Mouse (Mus musculus): ENCODE measurements around the gene Gpr19. TPM values are rescaled to one million over a fixed set of nuclear protein-coding genes. Genes with fewer than 3 reads are reported as not detected.
A peak's percentile ranks its signal among the peaks of the same experiment; 100 is the strongest.

Gene Gpr19
- 26.3 and 26.8 TPM in 2 replicates for polyA plus RNA-seq (2011; ENCODE audit: insufficient read depth, insufficient read length, low read depth, missing spikeins)

GRCm38 (mm10) chr6:134898095-134898965 lies at the start of gene Gpr19:
Gpr19 (minus strand) TSS chr6:134898578.
- peaks cover 3% of the 10 kb centered on the region for H3K36me3 ChIP-seq (ENCODE audit: control insufficient read depth, insufficient read depth, low read length, poor library complexity, severe bottlenecking)
- no peaks in the 10 kb centered on the region for H3K27me3 ChIP-seq (ENCODE audit: control insufficient read depth, insufficient read depth, low read length, poor library complexity, severe bottlenecking)
- H3K27ac ChIP-seq (ENCODE audit: insufficient read depth, low read length): peak within 1 kb of the TSS; percentile 95
- TF ChIP-seq CTCF (IDR thresholded peaks at IDR 0.05; ENCODE audit: low read depth, low read length) (no peak), POLR2A (IDR thresholded peaks at IDR 0.05; ENCODE audit: insufficient read depth, low read length) (peak; percentile 74)
- peak within 1 kb of the TSS; percentile 77 for H3K9ac ChIP-seq (ENCODE audit: low read depth, poor library complexity, severe bottlenecking)
- peak within 1 kb of the TSS; percentile 75 for H3K4me3 ChIP-seq (ENCODE audit: low read depth, low read length)
- H3K9me3 ChIP-seq (replicated peaks; ENCODE audit: control insufficient read depth, insufficient read depth, low read length, poor library complexity, severe bottlenecking): no peaks in the 10 kb centered on the region
- H3K4me1 ChIP-seq (ENCODE audit: control insufficient read depth, insufficient read depth, low read length): no peaks in the 10 kb centered on the region

DNA sequence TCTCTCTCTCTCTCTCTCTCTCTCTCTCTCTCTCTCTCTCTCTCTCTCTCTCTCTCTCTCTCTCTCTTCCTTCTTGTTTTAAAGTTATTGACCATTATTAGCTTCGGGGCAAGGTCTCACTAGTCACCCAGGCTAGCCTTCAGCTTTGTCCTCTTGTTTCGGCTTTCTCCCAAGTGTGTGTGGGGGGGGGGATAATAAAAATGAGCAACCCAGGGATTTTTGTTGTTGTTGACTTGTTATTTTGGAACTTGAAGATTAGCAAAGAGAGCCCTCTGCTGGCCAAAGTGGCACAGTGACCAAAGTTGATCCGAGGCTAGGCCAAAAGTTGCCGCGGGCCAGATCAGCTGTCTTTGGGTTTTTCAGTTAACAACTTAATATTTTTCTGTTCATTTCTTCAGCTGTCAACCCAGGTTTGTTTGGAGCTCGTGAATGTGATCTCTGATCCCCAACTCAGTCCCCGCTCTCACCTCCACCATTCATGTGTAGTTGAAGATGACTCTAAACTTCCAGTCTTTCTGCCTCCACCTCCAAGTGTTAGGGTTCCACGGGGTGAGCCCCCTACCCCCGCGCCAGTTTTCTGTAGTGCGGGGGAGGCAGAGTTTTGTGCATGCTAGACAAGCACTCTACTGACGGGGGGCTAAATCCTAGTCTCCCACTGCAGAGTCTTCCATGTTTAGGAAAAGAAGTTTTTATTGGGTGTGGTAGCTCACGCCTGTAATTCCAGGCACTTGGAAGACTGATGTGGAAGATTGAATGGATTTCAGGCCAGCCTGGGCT lies 49.1 kb upstream of the Gpr19 start:
- peak; percentile 42 for TF ChIP-seq CTCF (IDR thresholded peaks at IDR 0.05; ENCODE audit: low read depth, low read length)
- TF ChIP-seq POLR2A (IDR thresholded peaks at IDR 0.05; ENCODE audit: insufficient read depth, low read length): no peak
- no peaks in the 10 kb centered on the region for H3K9me3 ChIP-seq (replicated peaks; ENCODE audit: control insufficient read depth, insufficient read depth, low read length, poor library complexity, severe bottlenecking)
- no peak overlapping the region for H3K27ac ChIP-seq (ENCODE audit: insufficient read depth, low read length)
- no peak overlapping the region for H3K4me3 ChIP-seq (ENCODE audit: low read depth, low read length)
- no peaks in the 10 kb centered on the region for H3K36me3 ChIP-seq (ENCODE audit: control insufficient read depth, insufficient read depth, low read length, poor library complexity, severe bottlenecking)
- peaks cover 2% of the 10 kb centered on the region for H3K4me1 ChIP-seq (ENCODE audit: control insufficient read depth, insufficient read depth, low read length)
- H3K9ac ChIP-seq (ENCODE audit: low read depth, poor library complexity, severe bottlenecking): peak overlapping the region; percentile 58
- H3K27me3 ChIP-seq (ENCODE audit: control insufficient read depth, insufficient read depth, low read length, poor library complexity, severe bottlenecking): no peaks in the 10 kb centered on the region

DNA sequence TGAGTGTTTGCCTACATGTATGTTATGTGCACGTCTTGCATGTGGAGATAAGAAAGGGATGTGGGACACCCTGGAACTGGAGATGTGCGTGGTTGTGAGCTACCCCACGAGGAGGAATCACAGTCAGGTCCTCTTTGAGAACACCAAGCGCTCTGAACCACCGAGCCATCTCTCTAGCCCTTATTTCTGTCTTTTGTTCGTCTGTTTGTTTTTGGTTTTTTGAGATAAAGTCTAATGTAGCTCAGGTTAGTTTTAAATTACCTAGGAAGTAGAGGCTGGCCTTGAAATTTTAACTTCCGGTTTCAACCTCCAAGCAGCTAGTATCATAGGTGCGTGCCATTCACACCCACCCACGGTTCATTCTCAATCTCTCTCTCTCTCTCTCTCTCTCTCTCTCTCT lies 48.5 kb upstream of the Gpr19 start:
- Histone ChIP-seq H3K4me3 (ENCODE audit: low read depth, low read length) (no peak overlapping the region), H3K4me1 (ENCODE audit: control insufficient read depth, insufficient read depth, low read length) (peaks cover 2% of the 10 kb centered on the region), H3K27me3 (ENCODE audit: control insufficient read depth, insufficient read depth, low read length, poor library complexity, severe bottlenecking) (no peaks in the 10 kb centered on the region), H3K36me3 (ENCODE audit: control insufficient read depth, insufficient read depth, low read length, poor library complexity, severe bottlenecking) (no peaks in the 10 kb centered on the region), H3K9me3 (replicated peaks; ENCODE audit: control insufficient read depth, insufficient read depth, low read length, poor library complexity, severe bottlenecking) (no peaks in the 10 kb centered on the region), H3K27ac (ENCODE audit: insufficient read depth, low read length) (no peak overlapping the region), H3K9ac (ENCODE audit: low read depth, poor library complexity, severe bottlenecking) (no peak overlapping the region)
- TF ChIP-seq CTCF (IDR thresholded peaks at IDR 0.05; ENCODE audit: low read depth, low read length) (no peak), POLR2A (IDR thresholded peaks at IDR 0.05; ENCODE audit: insufficient read depth, low read length) (no peak), EP300 (IDR thresholded peaks at IDR 0.05; ENCODE audit: insufficient read depth, low read depth, low read length) (no peak)

DNA sequence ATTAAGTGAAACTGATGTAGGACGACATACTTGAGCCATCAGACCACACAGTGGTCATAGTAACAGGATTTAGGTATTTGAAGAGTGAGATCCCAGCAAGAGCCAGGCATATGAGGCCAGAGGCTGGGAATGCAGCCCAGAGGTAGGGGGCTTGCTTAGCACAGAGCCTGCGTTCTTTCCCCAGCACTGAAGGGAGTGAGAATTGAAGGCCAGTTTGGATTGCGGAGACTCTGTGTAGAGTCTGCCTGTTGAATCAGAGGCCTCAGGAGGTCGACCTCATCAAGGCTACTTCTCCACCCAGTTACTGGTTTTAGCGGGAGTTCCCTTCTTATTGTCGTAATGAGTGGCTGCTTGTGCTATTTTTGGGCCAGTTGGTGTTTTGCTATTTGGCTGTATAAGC lies 47.7 kb upstream of the Gpr19 start:
- Histone ChIP-seq H3K9ac (ENCODE audit: low read depth, poor library complexity, severe bottlenecking) (0 out of 2 replicates have a peak overlapping the region, but pooled peaks have one; percentile 5), H3K9me3 (replicated peaks; ENCODE audit: control insufficient read depth, insufficient read depth, low read length, poor library complexity, severe bottlenecking) (no peaks in the 10 kb centered on the region), H3K27me3 (ENCODE audit: control insufficient read depth, insufficient read depth, low read length, poor library complexity, severe bottlenecking) (no peaks in the 10 kb centered on the region), H3K4me3 (ENCODE audit: low read depth, low read length) (no peak overlapping the region), H3K4me1 (ENCODE audit: control insufficient read depth, insufficient read depth, low read length) (no peaks in the 10 kb centered on the region), H3K27ac (ENCODE audit: insufficient read depth, low read length) (no peak overlapping the region), H3K36me3 (ENCODE audit: control insufficient read depth, insufficient read depth, low read length, poor library complexity, severe bottlenecking) (no peaks in the 10 kb centered on the region)
- TF ChIP-seq EP300 (IDR thresholded peaks at IDR 0.05; ENCODE audit: insufficient read depth, low read depth, low read length): no peak
- no peak for TF ChIP-seq POLR2A (IDR thresholded peaks at IDR 0.05; ENCODE audit: insufficient read depth, low read length)
- TF ChIP-seq CTCF (IDR thresholded peaks at IDR 0.05; ENCODE audit: low read depth, low read length): no peak

DNA sequence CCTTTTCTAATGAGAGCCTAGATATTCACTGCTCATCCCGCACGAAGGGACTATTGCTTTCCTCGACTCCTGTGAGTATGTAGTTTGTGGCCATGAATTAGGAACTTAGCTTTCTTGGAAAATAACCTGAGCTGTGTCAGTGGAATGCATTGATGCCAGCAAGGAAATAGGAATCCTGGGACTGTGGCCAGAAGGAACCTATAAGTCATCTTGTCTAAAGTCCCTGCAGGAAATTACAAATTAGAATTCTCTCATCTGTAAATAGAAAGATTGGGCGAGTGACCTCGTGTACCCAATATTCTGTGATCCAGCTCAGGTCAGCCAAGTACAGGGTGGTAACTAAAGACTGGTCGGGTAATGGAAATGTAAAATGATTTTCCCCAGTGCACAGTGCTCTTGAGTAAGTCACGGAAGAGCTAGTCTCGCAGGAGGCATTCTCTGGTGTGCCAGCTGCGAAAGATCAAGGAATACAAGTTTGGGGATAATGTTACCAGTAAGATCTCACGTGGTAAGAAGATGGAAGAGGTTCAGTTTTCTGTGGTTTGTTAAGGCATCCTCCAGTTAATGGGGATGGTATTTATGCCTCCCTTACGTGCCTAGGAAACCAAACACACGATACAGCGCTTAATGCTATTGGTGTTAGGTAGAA lies 45.5 kb upstream of the Gpr19 start:
- no peaks in the 10 kb centered on the region for H3K27me3 ChIP-seq (ENCODE audit: control insufficient read depth, insufficient read depth, low read length, poor library complexity, severe bottlenecking)
- no peak overlapping the region for H3K27ac ChIP-seq (ENCODE audit: insufficient read depth, low read length)
- no peaks in the 10 kb centered on the region for H3K4me1 ChIP-seq (ENCODE audit: control insufficient read depth, insufficient read depth, low read length)
- no peaks in the 10 kb centered on the region for H3K9me3 ChIP-seq (replicated peaks; ENCODE audit: control insufficient read depth, insufficient read depth, low read length, poor library complexity, severe bottlenecking)
- TF ChIP-seq POLR2A (IDR thresholded peaks at IDR 0.05; ENCODE audit: insufficient read depth, low read length) (no peak), EP300 (IDR thresholded peaks at IDR 0.05; ENCODE audit: insufficient read depth, low read depth, low read length) (no peak), CTCF (IDR thresholded peaks at IDR 0.05; ENCODE audit: low read depth, low read length) (no peak)
- no peaks in the 10 kb centered on the region for H3K36me3 ChIP-seq (ENCODE audit: control insufficient read depth, insufficient read depth, low read length, poor library complexity, severe bottlenecking)
- no peak overlapping the region for H3K4me3 ChIP-seq (ENCODE audit: low read depth, low read length)
- no peak overlapping the region for H3K9ac ChIP-seq (ENCODE audit: low read depth, poor library complexity, severe bottlenecking)
